In the genomic region with DNA sequence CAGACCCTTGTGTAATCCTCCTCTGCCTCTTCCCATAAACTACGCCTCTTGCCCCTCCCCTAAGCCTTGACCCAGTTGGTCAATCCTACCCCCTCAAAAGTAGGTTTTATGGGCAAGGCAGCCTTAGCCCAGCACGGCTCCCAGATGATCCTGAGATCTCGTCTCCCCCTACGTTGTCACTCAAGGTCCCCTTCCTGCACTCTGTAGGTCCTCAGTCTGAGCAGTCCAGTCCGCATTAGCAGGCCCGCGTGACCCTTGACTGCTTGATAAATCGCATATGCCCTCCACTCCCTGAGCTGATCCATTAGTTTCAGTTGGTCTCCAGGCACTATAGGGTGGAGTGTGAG, we compare ENCODE assay signal across 8 mouse cellular contexts. TPM values are rescaled to one million over a fixed set of nuclear protein-coding genes. Genes with fewer than 3 reads are reported as not detected.
A peak's percentile ranks its signal among the peaks of the same experiment; 100 is the strongest.
DNase-seq lines count a peak whose midpoint lies in the region; ATAC-seq and TF ChIP-seq lines count a peak whose summit lies in the region.
"Had no signal": no experiment of that assay in that cellular context is flagged by ENCODE, and none has a peak within 500 bp of the region (broad histone marks: within the 10 kb centered on the region; RNA-seq: fewer than 3 reads in every experiment).

No protein-coding gene starts in this region.

- peak overlapping the region; percentile 35 for H3K4me3 ChIP-seq in kidney, postnatal 0 days (replicated peaks; ENCODE audit: low read depth, low read length)
- peak overlapping the region; percentile 59 for H3K4me3 ChIP-seq in forebrain, embryonic 10.5 days
- H3K4me3 ChIP-seq in intestine, embryonic 15.5 days (replicated peaks), result peak overlapping the region; percentile 47
- H3K4me3 ChIP-seq in neural tube, embryonic 12.5 days, result peak overlapping the region; percentile 39

- 32% methylated on average over 8 of the region's 8 CpGs for WGBS in kidney, postnatal 0 days
- 26% methylated on average over 8 of the region's 8 CpGs for WGBS in forebrain, embryonic 10.5 days
- 32% methylated on average over 8 of the region's 8 CpGs for WGBS in intestine, embryonic 15.5 days
- WGBS in neural tube, embryonic 12.5 days, result 31% methylated on average over 8 of the region's 8 CpGs

- H3K27ac ChIP-seq in kidney, postnatal 0 days, result no peak overlapping the region
- H3K27ac ChIP-seq in forebrain, embryonic 10.5 days, result peak overlapping the region; percentile 65
- no peak overlapping the region for H3K27ac ChIP-seq in intestine, embryonic 15.5 days
- H3K27ac ChIP-seq in neural tube, embryonic 12.5 days, result no peak overlapping the region

- no peaks in the 10 kb centered on the region for H3K9me3 ChIP-seq in kidney, postnatal 0 days (replicated peaks; ENCODE audit: low read length)
- no peaks in the 10 kb centered on the region for H3K9me3 ChIP-seq in forebrain, embryonic 10.5 days
- no peaks in the 10 kb centered on the region for H3K9me3 ChIP-seq in intestine, embryonic 15.5 days
- no peaks in the 10 kb centered on the region for H3K9me3 ChIP-seq in neural tube, embryonic 12.5 days

- no peaks in the 10 kb centered on the region for H3K4me1 ChIP-seq in kidney, postnatal 0 days (replicated peaks; ENCODE audit: insufficient read depth, low read length)
- peaks cover 15% of the 10 kb centered on the region for H3K4me1 ChIP-seq in forebrain, embryonic 10.5 days
- H3K4me1 ChIP-seq in intestine, embryonic 15.5 days (replicated peaks), result no peaks in the 10 kb centered on the region; the same call in 1 of the 2 replicates
- peaks cover 8% of the 10 kb centered on the region for H3K4me1 ChIP-seq in neural tube, embryonic 12.5 days

- no peak for TF ChIP-seq CTCF in kidney, postnatal 0 days (IDR thresholded peaks at IDR 0.05; ENCODE audit: low read depth)

- no peak for DNase-seq in kidney, postnatal 0 days (ENCODE audit: low spot score)
- DNase-seq in kidney, postnatal 4 days, result no peak
- DNase-seq in forebrain, embryonic 10.5 days (ENCODE audit: extremely low spot score, low spot score), result no peak
- DNase-seq in adrenal gland, adult 8-10 months, result no peak
- DNase-seq in cerebellum, adult 9-10 months, result no peak

- H3K36me3 ChIP-seq in kidney, postnatal 0 days (ENCODE audit: insufficient read depth, low read length), result no peaks in the 10 kb centered on the region
- no peaks in the 10 kb centered on the region for H3K36me3 ChIP-seq in forebrain, embryonic 10.5 days (replicated peaks)
- H3K36me3 ChIP-seq in intestine, embryonic 15.5 days, result no peaks in the 10 kb centered on the region
- no peaks in the 10 kb centered on the region for H3K36me3 ChIP-seq in neural tube, embryonic 12.5 days

- H3K9ac ChIP-seq in kidney, postnatal 0 days (ENCODE audit: low read depth, low read length), result peak overlapping the region; percentile 55
- H3K9ac ChIP-seq in intestine, embryonic 15.5 days, result peak overlapping the region; percentile 41; the same call in 1 of the 2 replicates
- H3K9ac ChIP-seq in neural tube, embryonic 12.5 days, result no peak overlapping the region

- H3K27me3 ChIP-seq in kidney, postnatal 0 days (ENCODE audit: insufficient read depth, low read length), result no peaks in the 10 kb centered on the region
- peaks cover 59% of the 10 kb centered on the region for H3K27me3 ChIP-seq in forebrain, embryonic 10.5 days (ENCODE audit: poor library complexity, severe bottlenecking)
- H3K27me3 ChIP-seq in intestine, embryonic 15.5 days (replicated peaks), result no peaks in the 10 kb centered on the region
- peaks cover 7% of the 10 kb centered on the region; the same call in 1 of the 2 replicates for H3K27me3 ChIP-seq in neural tube, embryonic 12.5 days (replicated peaks)

- no peak; the same call in 1 of the 2 replicates for ATAC-seq in kidney, postnatal 0 days (replicated peaks; ENCODE audit: low FRiP score, low read depth)
- ATAC-seq in intestine, embryonic 15.5 days, result no peak
- ATAC-seq in neural tube, embryonic 12.5 days (ENCODE audit: low FRiP score, low read depth), result 0 out of 2 replicates have a peak, but pooled peaks have one; percentile 21

- peak overlapping the region; percentile 65 for H3K4me2 ChIP-seq in kidney, postnatal 0 days (ENCODE audit: low read length)
- peak overlapping the region; percentile 89 for H3K4me2 ChIP-seq in intestine, embryonic 15.5 days (replicated peaks)
- peak overlapping the region; percentile 73 for H3K4me2 ChIP-seq in neural tube, embryonic 12.5 days (replicated peaks)

RNA-seq across cellular contexts. Expression of a gene that starts 8.9 kb away (rescaled TPM):
- polyA plus RNA-seq in kidney, postnatal 0 days (2015; fragmentation: Nextera tagmentation; extraction: Ambion mirVana), result 0.54 and 0.69 TPM in 2 replicates
- 0.26 and 0.28 TPM in 2 replicates for polyA plus RNA-seq in forebrain, embryonic 10.5 days (2016; fragmentation: Nextera tagmentation; extraction: Ambion mirVana)
- 0.19 and 0.29 TPM in 2 replicates for polyA plus RNA-seq in intestine, embryonic 15.5 days (2015; fragmentation: Nextera tagmentation; extraction: Ambion mirVana)
- 0.65 TPM in 1 of 2 replicates, not detected in the other for polyA plus RNA-seq in neural tube, embryonic 12.5 days (2016; fragmentation: Nextera tagmentation; extraction: Ambion mirVana)
- total RNA-seq in adrenal gland, adult 8-10 months (2022), result 1 to 10 TPM in 3 of 4 experiments, under 1 TPM in 1; 0.87 to 2.2 (median 1.7) TPM
- total RNA-seq: common myeloid progenitor, adult 5-6 weeks had no signal

RNA-seq across cellular contexts. Expression of a gene that starts 12.2 kb away (rescaled TPM):
- 0.25 and 0.31 TPM in 2 replicates for polyA plus RNA-seq in kidney, postnatal 0 days (2015; fragmentation: Nextera tagmentation; extraction: Ambion mirVana)
- 0.11 and 0.16 TPM in 2 replicates for polyA plus RNA-seq in forebrain, embryonic 10.5 days (2016; fragmentation: Nextera tagmentation; extraction: Ambion mirVana)
- polyA plus RNA-seq in intestine, embryonic 15.5 days (2015; fragmentation: Nextera tagmentation; extraction: Ambion mirVana), result 0.29 and 0.34 TPM in 2 replicates
- not detected in 2 replicates for polyA plus RNA-seq in neural tube, embryonic 12.5 days (2016; fragmentation: Nextera tagmentation; extraction: Ambion mirVana)
- under 1 TPM; 0.26 to 0.95 (median 0.84) TPM for total RNA-seq in adrenal gland, adult 8-10 months (2022)
- total RNA-seq: common myeloid progenitor, adult 5-6 weeks had no signal

RNA-seq across cellular contexts. Expression of a gene that starts 14.4 kb away (rescaled TPM):
- 0.42 and 0.50 TPM in 2 replicates for polyA plus RNA-seq in kidney, postnatal 0 days (2015; fragmentation: Nextera tagmentation; extraction: Ambion mirVana)
- polyA plus RNA-seq in forebrain, embryonic 10.5 days (2016; fragmentation: Nextera tagmentation; extraction: Ambion mirVana), result 0.16 and 0.17 TPM in 2 replicates
- polyA plus RNA-seq in intestine, embryonic 15.5 days (2015; fragmentation: Nextera tagmentation; extraction: Ambion mirVana), result 0.62 and 0.70 TPM in 2 replicates
- 0.28 TPM in 2 replicates for polyA plus RNA-seq in neural tube, embryonic 12.5 days (2016; fragmentation: Nextera tagmentation; extraction: Ambion mirVana)
- under 1 TPM in 2 of 4 experiments, not detected in 2; 0.18 to 0.22 TPM for total RNA-seq in adrenal gland, adult 8-10 months (2022)
- total RNA-seq: common myeloid progenitor, adult 5-6 weeks had no signal

RNA-seq across cellular contexts. Expression of a gene that starts 22.2 kb away (rescaled TPM):
- 0.27 and 0.36 TPM in 2 replicates for polyA plus RNA-seq in kidney, postnatal 0 days (2015; fragmentation: Nextera tagmentation; extraction: Ambion mirVana)
- polyA plus RNA-seq in forebrain, embryonic 10.5 days (2016; fragmentation: Nextera tagmentation; extraction: Ambion mirVana), result 0.05 TPM in 1 of 2 replicates, not detected in the other
- 0.35 and 0.43 TPM in 2 replicates for polyA plus RNA-seq in intestine, embryonic 15.5 days (2015; fragmentation: Nextera tagmentation; extraction: Ambion mirVana)
- 0.20 TPM in 1 of 2 replicates, not detected in the other for polyA plus RNA-seq in neural tube, embryonic 12.5 days (2016; fragmentation: Nextera tagmentation; extraction: Ambion mirVana)
- not detected for total RNA-seq in adrenal gland, adult 8-10 months (2022)
- total RNA-seq: common myeloid progenitor, adult 5-6 weeks had no signal

RNA-seq across cellular contexts. Expression of a gene that starts 39.6 kb away (rescaled TPM):
- polyA plus RNA-seq in kidney, postnatal 0 days (2015; fragmentation: Nextera tagmentation; extraction: Ambion mirVana), result 7.4 and 9.9 TPM in 2 replicates
- 7.3 and 9.0 TPM in 2 replicates for polyA plus RNA-seq in forebrain, embryonic 10.5 days (2016; fragmentation: Nextera tagmentation; extraction: Ambion mirVana)
- polyA plus RNA-seq in intestine, embryonic 15.5 days (2015; fragmentation: Nextera tagmentation; extraction: Ambion mirVana), result 11.9 and 15.6 TPM in 2 replicates
- polyA plus RNA-seq in neural tube, embryonic 12.5 days (2016; fragmentation: Nextera tagmentation; extraction: Ambion mirVana), result 7.4 and 9.0 TPM in 2 replicates
- 100 to 1,000 TPM in 1 of 4 experiments, 10 to 100 TPM in 3; 30.0 to 119 (median 51.6) TPM for total RNA-seq in adrenal gland, adult 8-10 months (2022)
